Mouse (Mus musculus): ENCODE results near the gene Sipa1l3.

DNA sequence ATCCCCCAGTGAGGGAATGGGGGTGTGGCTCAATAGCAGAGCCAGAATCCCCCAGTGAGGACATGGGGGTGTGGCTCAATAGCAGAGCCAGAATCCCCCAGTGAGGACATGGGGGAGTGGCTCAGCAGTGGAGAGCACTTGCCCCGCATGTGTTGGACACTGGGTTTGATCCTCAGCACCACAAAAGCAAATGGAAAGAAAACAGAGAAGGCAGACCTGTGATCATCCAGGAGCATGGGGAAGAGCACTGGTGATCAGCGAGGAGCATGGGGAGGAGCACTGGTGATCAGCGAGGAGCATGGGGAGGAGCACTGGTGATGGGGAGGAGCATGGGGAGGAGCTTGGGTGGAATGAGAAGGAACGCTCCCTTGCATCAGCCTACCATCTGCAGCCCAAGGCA lies 98.6 kb downstream of the Sipa1l3 start:
- TF ChIP-seq POLR2A (IDR thresholded peaks at IDR 0.05; ENCODE audit: insufficient read length, low read depth) (no peak), POLR2AphosphoS2 (IDR thresholded peaks at IDR 0.05; ENCODE audit: insufficient read length, low read depth) (no peak), SRF (IDR thresholded peaks at IDR 0.05; ENCODE audit: control insufficient read depth, insufficient read length, low read depth) (no peak), MYOG (IDR thresholded peaks at IDR 0.05; ENCODE audit: control insufficient read depth in 1 of 3, insufficient read depth in 1 of 3, insufficient read length in 2 of 3, low read depth in 2 of 3) (no peak), USF1 (IDR thresholded peaks at IDR 0.05; ENCODE audit: low read depth) (no peak), TCF12 (IDR thresholded peaks at IDR 0.05; ENCODE audit: insufficient read depth, poor library complexity, severe bottlenecking) (no peak), REST (IDR thresholded peaks at IDR 0.05; ENCODE audit: insufficient read depth, insufficient read length) (no peak), TCF3 (IDR thresholded peaks at IDR 0.05; ENCODE audit: insufficient read length, low read depth) (no peak), MYOD1 (IDR thresholded peaks at IDR 0.05; ENCODE audit: control insufficient read depth in 1 of 3, insufficient read length in 2 of 3, low read depth in 2 of 3) (no peak), MAX (IDR thresholded peaks at IDR 0.05; ENCODE audit: low read depth) (no peak), CEBPB (IDR thresholded peaks at IDR 0.05; ENCODE audit: insufficient read depth, poor library complexity, severe bottlenecking) (no peak), E2F4 (IDR thresholded peaks at IDR 0.05; ENCODE audit: insufficient read depth) (no peak)
